Mouse (Mus musculus): ENCODE results near the gene C2cd4a. TPM values are rescaled to one million over a fixed set of nuclear protein-coding genes. Genes with fewer than 3 reads are reported as not detected.

C2cd4a gene
- polyA plus RNA-seq, 1 experiment from 2014 or later, result 1.4 TPM

DNA sequence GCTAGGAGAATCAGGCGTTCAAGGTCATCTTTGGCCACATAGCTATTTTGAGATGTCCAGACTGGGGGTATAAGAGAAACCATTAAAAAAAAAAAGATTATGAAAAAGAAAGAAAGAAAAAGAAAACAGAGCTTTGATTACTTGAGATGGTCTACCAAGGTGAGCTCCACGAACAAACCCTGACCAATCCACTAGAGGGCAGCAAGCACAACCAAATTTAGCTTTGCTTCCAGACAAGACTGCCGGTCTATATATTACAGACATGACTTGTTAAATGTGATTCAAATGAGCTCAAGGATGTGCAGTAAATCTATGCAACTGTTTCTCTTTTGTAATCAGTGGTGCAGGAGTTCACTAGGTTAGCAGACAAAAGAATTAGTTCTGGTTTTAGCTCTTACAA is 3.9 kb downstream of the C2cd4a start:
- H3K36me3 ChIP-seq (ENCODE audit: control insufficient read depth, insufficient read depth, low read length), result no peaks in the 10 kb centered on the region
- no peaks in the 10 kb centered on the region; the same call in 1 of the 2 replicates for H3K9me3 ChIP-seq (ENCODE audit: control insufficient read depth, low read depth, low read length)
- 0 out of 2 replicates have a peak, but pooled peaks cover 2% of the 10 kb centered on the region for H3K27me3 ChIP-seq (ENCODE audit: control insufficient read depth, insufficient read depth, low read length)
- no peak overlapping the region for H3K4me2 ChIP-seq (replicated peaks; ENCODE audit: low read depth, low read length)
- no peak overlapping the region for H3K27ac ChIP-seq (ENCODE audit: low read length)
- ATAC-seq (ENCODE audit: insufficient number of reproducible peaks, insufficient read depth, low FRiP score, low read depth), result no peak
- 8% methylated on average over 3 of the region's 3 CpGs for WGBS
- H3K4me3 ChIP-seq (ENCODE audit: low read depth, low read length), result no peak overlapping the region
- H3K9ac ChIP-seq (replicated peaks; ENCODE audit: low read depth, low read length), result no peak overlapping the region
- H3K4me1 ChIP-seq (ENCODE audit: control insufficient read depth, insufficient read depth, low read length), result peaks cover 9% of the 10 kb centered on the region; the same call in 1 of the 2 replicates

DNA sequence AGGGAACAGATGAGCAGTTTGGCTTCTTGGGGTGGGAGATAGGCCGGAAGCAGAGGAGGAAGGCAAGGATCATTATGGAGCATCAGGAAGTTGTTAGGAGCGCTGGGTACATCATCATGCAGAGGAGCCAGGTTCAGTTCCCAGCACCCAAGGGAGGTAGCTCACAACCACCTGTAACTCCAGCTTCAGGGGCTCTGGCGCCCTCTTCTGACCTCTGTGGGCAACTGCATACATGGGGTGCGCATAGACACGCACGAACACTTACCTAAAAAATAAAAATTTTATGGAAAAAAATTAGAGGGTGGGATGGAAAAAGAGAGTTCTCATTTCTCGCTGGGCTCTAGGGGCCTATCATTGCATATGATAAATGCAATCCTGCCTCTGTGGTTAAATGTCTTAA is 6.6 kb downstream of the C2cd4a start:
- H3K27me3 ChIP-seq (ENCODE audit: control insufficient read depth, insufficient read depth, low read length), result no peaks in the 10 kb centered on the region
- WGBS, result 81% methylated on average over 7 of the region's 7 CpGs
- H3K9ac ChIP-seq (replicated peaks; ENCODE audit: low read depth, low read length), result no peak overlapping the region
- no peak overlapping the region for H3K4me3 ChIP-seq (ENCODE audit: low read depth, low read length)
- no peak overlapping the region for H3K4me2 ChIP-seq (replicated peaks; ENCODE audit: low read depth, low read length)
- H3K4me1 ChIP-seq (ENCODE audit: control insufficient read depth, insufficient read depth, low read length), result 0 out of 2 replicates have a peak, but pooled peaks cover 2% of the 10 kb centered on the region
- ATAC-seq (ENCODE audit: insufficient number of reproducible peaks, insufficient read depth, low FRiP score, low read depth), result no peak
- no peaks in the 10 kb centered on the region; the same call in 1 of the 2 replicates for H3K9me3 ChIP-seq (ENCODE audit: control insufficient read depth, low read depth, low read length)
- H3K27ac ChIP-seq (ENCODE audit: low read length), result no peak overlapping the region
- H3K36me3 ChIP-seq (ENCODE audit: control insufficient read depth, insufficient read depth, low read length), result no peaks in the 10 kb centered on the region

DNA sequence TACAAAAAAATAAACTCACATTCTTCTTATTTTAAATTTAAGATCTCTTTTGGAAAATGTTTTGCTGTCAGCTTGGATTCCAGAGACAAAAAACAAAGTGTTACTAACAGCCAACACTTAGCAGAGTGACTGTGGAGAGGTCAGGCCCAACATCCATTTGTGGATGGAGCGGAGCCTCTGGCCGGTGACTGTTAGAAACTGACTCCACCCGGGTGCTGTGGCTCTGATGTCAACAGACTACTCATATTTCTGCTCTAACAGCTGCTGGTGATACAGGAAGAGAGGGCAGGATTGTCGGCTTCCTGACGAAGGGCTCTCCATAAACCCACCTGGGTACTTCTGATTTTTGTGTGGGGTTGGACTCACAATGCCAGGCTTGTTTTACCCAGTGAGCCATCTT is 9.0 kb downstream of the C2cd4a start:
- 30% methylated on average over 5 of the region's 5 CpGs for WGBS
- ATAC-seq (ENCODE audit: insufficient number of reproducible peaks, insufficient read depth, low FRiP score, low read depth), result no peak
- no peaks in the 10 kb centered on the region; the same call in 1 of the 2 replicates for H3K9me3 ChIP-seq (ENCODE audit: control insufficient read depth, low read depth, low read length)
- H3K4me2 ChIP-seq (replicated peaks; ENCODE audit: low read depth, low read length), result no peak overlapping the region
- H3K27me3 ChIP-seq (ENCODE audit: control insufficient read depth, insufficient read depth, low read length), result no peaks in the 10 kb centered on the region
- no peaks in the 10 kb centered on the region for H3K36me3 ChIP-seq (ENCODE audit: control insufficient read depth, insufficient read depth, low read length)
- H3K4me3 ChIP-seq (ENCODE audit: low read depth, low read length), result no peak overlapping the region
- H3K27ac ChIP-seq (ENCODE audit: low read length), result no peak overlapping the region
- H3K9ac ChIP-seq (replicated peaks; ENCODE audit: low read depth, low read length), result no peak overlapping the region
- H3K4me1 ChIP-seq (ENCODE audit: control insufficient read depth, insufficient read depth, low read length), result 0 out of 2 replicates have a peak, but pooled peaks cover 2% of the 10 kb centered on the region

DNA sequence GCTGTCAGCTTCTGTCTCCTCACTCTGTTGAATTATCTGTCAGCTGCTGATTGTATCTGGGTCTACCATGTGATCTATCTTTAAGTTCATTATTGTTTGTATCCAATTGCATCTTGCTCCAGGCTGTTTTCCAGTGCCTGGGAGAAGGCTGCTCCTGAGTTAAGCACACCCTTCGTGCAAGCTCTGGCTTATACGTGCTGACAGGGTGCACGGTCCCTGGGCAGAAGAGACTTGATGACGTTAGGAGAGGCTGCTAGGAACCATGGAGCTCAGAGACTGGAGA is 13.5 kb downstream of the C2cd4a start:
- no peak for ATAC-seq (ENCODE audit: insufficient number of reproducible peaks, insufficient read depth, low FRiP score, low read depth)
- Histone ChIP-seq H3K9ac (replicated peaks; ENCODE audit: low read depth, low read length) (no peak overlapping the region), H3K36me3 (ENCODE audit: control insufficient read depth, insufficient read depth, low read length) (no peaks in the 10 kb centered on the region), H3K27me3 (ENCODE audit: control insufficient read depth, insufficient read depth, low read length) (no peaks in the 10 kb centered on the region), H3K4me2 (replicated peaks; ENCODE audit: low read depth, low read length) (no peak overlapping the region), H3K9me3 (ENCODE audit: control insufficient read depth, low read depth, low read length) (no peaks in the 10 kb centered on the region), H3K4me1 (ENCODE audit: control insufficient read depth, insufficient read depth, low read length) (peaks cover 8% of the 10 kb centered on the region; the same call in 1 of the 2 replicates), H3K27ac (ENCODE audit: low read length) (no peak overlapping the region), H3K4me3 (ENCODE audit: low read depth, low read length) (no peak overlapping the region)
- 82% methylated on average over 4 of the region's 4 CpGs for WGBS

DNA sequence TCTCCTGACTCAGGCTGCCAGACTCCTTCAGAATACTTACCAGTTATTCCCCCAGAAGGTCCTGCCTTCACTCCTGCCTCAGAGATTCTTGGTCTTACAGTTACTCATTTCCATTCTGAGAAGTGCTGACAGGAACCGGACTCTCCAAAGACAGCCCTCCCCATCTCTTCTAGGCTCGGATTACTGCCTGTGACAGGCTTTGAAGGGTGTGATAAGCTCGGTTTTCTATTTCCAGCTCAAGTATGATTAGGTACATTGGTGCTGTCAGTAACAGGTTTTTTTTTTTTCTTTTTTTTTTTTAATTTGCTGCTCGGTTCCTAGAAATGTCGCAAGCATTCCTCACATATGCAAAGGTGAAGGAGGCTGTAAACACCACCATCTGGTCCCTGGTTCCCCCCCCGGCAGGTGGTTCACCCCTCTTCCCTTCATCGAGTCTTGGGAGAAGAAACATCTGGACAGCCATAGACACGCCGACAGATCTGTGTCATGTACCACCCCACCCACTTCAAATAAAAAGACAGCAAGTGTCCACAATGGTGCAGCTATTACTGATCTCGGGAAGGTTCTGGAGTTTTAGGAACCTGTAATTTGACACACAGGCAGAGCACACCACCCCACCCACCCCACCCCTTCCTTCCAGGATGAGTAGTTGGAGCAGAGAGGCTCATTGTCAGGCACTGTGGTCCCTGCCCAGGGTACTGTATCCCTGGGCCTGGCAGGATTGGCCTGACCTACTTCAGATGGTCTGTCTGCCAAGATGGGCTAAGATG is 14.0 kb downstream of the C2cd4a start:
- no peak overlapping the region for H3K4me2 ChIP-seq (replicated peaks; ENCODE audit: low read depth, low read length)
- no peak for ATAC-seq (ENCODE audit: insufficient number of reproducible peaks, insufficient read depth, low FRiP score, low read depth)
- H3K27me3 ChIP-seq (ENCODE audit: control insufficient read depth, insufficient read depth, low read length), result no peaks in the 10 kb centered on the region
- peaks cover 6% of the 10 kb centered on the region; the same call in 1 of the 2 replicates for H3K4me1 ChIP-seq (ENCODE audit: control insufficient read depth, insufficient read depth, low read length)
- no peak overlapping the region for H3K4me3 ChIP-seq (ENCODE audit: low read depth, low read length)
- no peak overlapping the region for H3K9ac ChIP-seq (replicated peaks; ENCODE audit: low read depth, low read length)
- 18% methylated on average over 10 of the region's 10 CpGs for WGBS
- no peaks in the 10 kb centered on the region for H3K36me3 ChIP-seq (ENCODE audit: control insufficient read depth, insufficient read depth, low read length)
- no peaks in the 10 kb centered on the region for H3K9me3 ChIP-seq (ENCODE audit: control insufficient read depth, low read depth, low read length)
- no peak overlapping the region for H3K27ac ChIP-seq (ENCODE audit: low read length)

DNA sequence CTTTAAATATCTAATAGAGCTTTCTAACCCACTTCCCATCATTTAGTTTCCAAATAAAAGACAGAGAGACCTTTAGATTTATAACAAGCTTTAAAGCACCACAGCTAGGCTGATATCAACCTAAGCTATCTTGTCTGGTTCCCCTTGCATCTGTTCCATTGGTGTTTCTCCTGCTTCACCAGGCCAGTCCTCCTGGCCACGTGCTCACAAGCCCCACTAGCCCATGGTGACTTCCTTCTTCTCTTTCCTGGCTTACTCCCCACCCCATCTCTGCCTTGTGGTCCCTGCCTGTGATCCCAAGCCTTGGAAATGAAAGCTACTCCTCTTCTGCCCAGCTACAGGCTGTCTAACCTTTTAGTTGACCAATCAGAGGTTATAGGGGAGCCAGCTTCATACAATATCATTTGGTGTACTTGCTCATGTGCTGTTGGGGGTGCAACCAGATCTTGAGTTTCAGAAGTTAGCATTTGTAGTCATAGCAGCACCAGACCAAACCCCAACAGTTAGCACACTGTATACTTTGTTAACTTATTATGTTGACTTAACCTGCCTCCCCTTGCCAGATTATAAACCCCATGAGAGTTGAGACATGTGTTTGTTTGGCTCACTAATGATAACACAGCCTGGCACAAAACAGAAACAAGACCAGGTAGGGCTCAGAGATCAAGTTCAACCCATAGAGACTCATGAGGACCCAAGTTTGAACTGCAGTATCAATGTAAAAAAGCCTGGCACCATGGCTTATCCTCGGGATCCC is 15.8 kb downstream of the C2cd4a start:
- Histone ChIP-seq H3K4me1 (ENCODE audit: control insufficient read depth, insufficient read depth, low read length) (peaks cover 6% of the 10 kb centered on the region; the same call in 1 of the 2 replicates), H3K9me3 (ENCODE audit: control insufficient read depth, low read depth, low read length) (no peaks in the 10 kb centered on the region), H3K36me3 (ENCODE audit: control insufficient read depth, insufficient read depth, low read length) (no peaks in the 10 kb centered on the region), H3K9ac (replicated peaks; ENCODE audit: low read depth, low read length) (no peak overlapping the region), H3K4me2 (replicated peaks; ENCODE audit: low read depth, low read length) (no peak overlapping the region), H3K27me3 (ENCODE audit: control insufficient read depth, insufficient read depth, low read length) (no peaks in the 10 kb centered on the region), H3K4me3 (ENCODE audit: low read depth, low read length) (no peak overlapping the region), H3K27ac (ENCODE audit: low read length) (no peak overlapping the region)
- WGBS, result 77% methylated on average over 2 of the region's 2 CpGs
- no peak for ATAC-seq (ENCODE audit: insufficient number of reproducible peaks, insufficient read depth, low FRiP score, low read depth)

DNA sequence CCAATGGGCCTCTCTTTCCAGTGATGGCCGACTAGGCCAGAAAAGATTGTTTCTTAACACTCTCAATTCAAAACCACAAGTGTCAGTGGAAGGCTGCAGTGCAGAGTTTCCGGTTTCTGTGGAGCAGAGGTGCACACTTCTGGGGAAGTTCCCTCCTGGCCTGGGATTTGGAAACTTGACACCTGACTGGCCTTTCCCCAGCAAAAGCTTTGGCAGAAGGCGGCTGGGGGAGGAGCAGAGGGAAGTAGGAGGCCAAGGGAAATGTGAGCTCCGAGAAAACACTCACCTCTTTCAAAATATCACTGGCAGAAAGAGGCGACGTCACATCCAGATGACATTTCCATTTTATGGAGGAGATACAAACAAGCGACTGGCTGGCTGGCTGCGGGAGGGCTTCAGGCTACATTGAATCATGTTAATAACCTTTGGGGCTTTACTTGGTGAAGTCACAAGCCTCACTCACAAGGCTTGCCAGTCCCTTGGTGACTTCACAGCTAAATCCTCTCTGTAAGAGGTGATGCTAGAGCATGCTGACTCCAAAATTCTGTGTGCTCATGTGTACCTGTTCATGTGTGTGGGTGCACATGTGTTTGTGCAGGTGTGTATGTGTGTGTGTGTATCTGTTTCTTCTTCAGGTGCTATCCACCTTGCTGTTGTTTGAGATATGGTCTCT is 18.3 kb downstream of the C2cd4a start:
- no peak overlapping the region for H3K9ac ChIP-seq (replicated peaks; ENCODE audit: low read depth, low read length)
- H3K36me3 ChIP-seq (ENCODE audit: control insufficient read depth, insufficient read depth, low read length), result no peaks in the 10 kb centered on the region
- peaks cover 6% of the 10 kb centered on the region; the same call in 1 of the 2 replicates for H3K4me1 ChIP-seq (ENCODE audit: control insufficient read depth, insufficient read depth, low read length)
- H3K27ac ChIP-seq (ENCODE audit: low read length), result peak overlapping the region; percentile 39
- WGBS, result 4% methylated on average over 8 of the region's 8 CpGs
- no peak overlapping the region for H3K4me2 ChIP-seq (replicated peaks; ENCODE audit: low read depth, low read length)
- ATAC-seq (ENCODE audit: insufficient number of reproducible peaks, insufficient read depth, low FRiP score, low read depth), result peak; percentile 71; the same call in 1 of the 2 replicates
- no peaks in the 10 kb centered on the region for H3K27me3 ChIP-seq (ENCODE audit: control insufficient read depth, insufficient read depth, low read length)
- H3K9me3 ChIP-seq (ENCODE audit: control insufficient read depth, low read depth, low read length), result no peaks in the 10 kb centered on the region
- no peak overlapping the region for H3K4me3 ChIP-seq (ENCODE audit: low read depth, low read length)

DNA sequence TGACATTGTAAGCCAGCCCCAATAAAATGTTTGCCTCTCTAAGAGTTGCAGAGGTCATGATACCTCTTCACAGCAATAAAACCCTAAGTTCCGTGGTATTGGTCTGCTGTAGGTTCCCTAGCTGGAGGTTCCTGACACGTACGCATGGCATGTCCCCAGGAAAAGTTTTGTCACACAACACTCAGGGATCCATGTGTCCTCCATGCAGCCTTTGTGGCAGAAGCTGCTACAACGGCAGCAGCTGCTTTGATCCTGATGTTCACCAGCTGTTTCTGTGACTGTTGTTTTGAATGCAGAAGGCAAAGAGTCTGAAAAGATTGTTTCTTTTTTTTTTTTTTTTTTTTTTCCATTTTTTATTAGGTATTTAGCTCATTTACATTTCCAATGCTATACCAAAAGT is 19.0 kb downstream of the C2cd4a start:
- H3K4me1 ChIP-seq (ENCODE audit: control insufficient read depth, insufficient read depth, low read length), result peaks cover 6% of the 10 kb centered on the region; the same call in 1 of the 2 replicates
- no peak overlapping the region for H3K9ac ChIP-seq (replicated peaks; ENCODE audit: low read depth, low read length)
- H3K36me3 ChIP-seq (ENCODE audit: control insufficient read depth, insufficient read depth, low read length), result no peaks in the 10 kb centered on the region
- ATAC-seq (ENCODE audit: insufficient number of reproducible peaks, insufficient read depth, low FRiP score, low read depth), result no peak
- WGBS, result 58% methylated on average over 4 of the region's 4 CpGs
- H3K27me3 ChIP-seq (ENCODE audit: control insufficient read depth, insufficient read depth, low read length), result no peaks in the 10 kb centered on the region
- no peak overlapping the region for H3K27ac ChIP-seq (ENCODE audit: low read length)
- no peaks in the 10 kb centered on the region for H3K9me3 ChIP-seq (ENCODE audit: control insufficient read depth, low read depth, low read length)
- no peak overlapping the region for H3K4me2 ChIP-seq (replicated peaks; ENCODE audit: low read depth, low read length)
- no peak overlapping the region for H3K4me3 ChIP-seq (ENCODE audit: low read depth, low read length)
